Mouse (Mus musculus) erythroblast, embryonic 14.5 days (primary cell): ENCODE measurements around the gene Zar1.
"Not testable (repeated sequence)": the region's sequence is repeated elsewhere in the genome, so short reads cannot be mapped to it uniquely, and the experiment has no call there.

Experiments used
- GATA1 ChIP-seq: IDR thresholded peaks from 2 replicates; pipeline ENCODE4 v1.6.1; 2012; ENCODE audit warnings: low read length, inconsistent platforms, mixed read lengths
- TAL1 ChIP-seq: IDR thresholded peaks from 3 replicates; pipeline ENCODE4 v1.6.1; 2012; ENCODE audit warnings: low read length, inconsistent platforms, mixed read lengths

DNA sequence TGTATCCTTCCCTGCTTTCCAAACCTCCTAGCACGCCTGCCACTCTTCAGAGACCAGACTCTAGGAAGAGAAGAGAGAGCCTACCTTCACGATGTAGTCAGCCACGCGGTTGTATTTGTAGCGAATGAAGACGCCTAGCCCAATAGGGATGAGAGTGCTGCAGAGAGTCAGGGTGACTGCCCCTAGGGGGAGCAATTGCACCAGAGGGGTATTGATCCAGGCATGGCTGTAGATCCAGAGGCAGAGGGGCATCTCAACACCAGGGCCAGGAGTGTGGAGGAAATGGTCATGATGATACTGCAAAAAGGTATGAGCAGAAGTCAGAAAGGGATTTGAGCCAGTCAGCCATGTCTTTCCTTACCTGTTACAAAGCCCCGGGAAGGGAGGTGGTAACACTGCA is 5.1 kb upstream of the Zar1 start:
- TF ChIP-seq TAL1, GATA1: not testable (repeated sequence)
